Mouse (Mus musculus): ENCODE data around the gene Ttk.

Ttk gene

DNA sequence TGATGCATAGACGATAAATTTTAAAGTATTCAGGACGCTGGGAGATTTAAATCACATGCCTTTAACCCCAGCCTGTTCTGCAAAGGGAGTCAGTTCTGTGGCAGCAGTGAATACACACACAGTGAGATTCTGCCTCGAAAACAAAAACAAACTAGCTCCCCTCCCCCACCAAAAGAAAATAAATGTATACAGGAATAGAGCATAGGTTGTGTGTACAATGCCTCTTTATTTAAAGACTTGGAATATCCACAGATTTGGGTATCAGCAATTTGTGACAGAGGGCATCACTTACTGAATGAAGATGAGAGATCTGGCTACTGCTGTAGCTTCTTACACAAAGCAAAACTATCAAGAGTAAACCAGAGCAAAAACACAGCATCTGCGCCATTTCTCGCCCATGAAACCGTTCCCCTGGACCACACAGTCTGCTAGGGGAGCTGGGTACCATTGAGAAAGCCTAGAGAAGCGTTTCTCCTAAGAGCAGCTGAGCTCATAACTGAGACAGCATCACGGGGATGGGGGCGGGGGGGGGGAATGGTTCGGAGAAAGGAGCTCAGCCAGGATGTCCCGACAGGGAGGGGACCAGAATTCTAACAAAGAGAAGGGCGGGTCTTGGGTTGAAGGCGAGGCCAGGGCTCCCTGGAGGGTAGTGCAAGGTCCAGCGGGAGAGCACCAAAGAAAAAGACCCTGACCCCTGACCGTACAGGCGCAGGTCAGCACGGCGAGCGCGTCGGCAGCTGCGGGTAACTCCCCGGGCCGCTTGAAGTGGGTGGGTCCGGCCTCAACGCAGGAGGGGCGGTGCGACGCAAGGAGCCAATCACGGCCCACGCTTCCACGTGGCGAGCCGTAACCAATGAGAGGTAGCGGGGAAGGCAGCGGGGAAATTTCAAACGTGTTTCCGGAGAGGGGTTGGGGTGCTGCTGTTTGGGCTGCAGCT is at the start of gene Ttk:
Ttk (plus strand) TSS at position 879 of the 937 bp plus-strand sequence.
- peak; percentile 62 for DNase-seq (ENCODE audit: extremely low spot score, low read depth, low spot score)

GRCm38 (mm10) chr9:83785501-83785900 is 49.0 kb upstream of the Ttk start:
- DNase-seq (ENCODE audit: extremely low spot score, low read depth, low spot score) = no peak

DNA sequence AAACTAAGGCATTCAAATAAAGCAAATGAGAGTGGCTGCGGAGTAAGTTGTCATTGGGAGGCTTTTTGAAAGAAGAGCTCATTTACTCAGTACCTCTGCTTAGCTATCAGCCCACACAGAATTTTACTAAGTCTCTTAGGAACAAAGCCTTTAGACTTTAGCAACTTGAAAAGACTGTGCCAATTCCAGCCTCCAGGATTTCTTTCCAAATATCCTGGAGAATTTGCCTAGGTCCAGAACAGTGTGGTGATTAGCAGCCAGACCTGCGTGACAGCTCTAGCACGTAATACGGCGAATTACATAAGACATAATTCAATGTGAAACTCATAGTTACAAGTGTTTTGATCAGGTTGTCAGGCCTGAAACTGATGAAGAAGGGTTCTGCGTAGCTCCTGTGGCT is 45.2 kb upstream of the Ttk start:
- no peak for DNase-seq (ENCODE audit: extremely low spot score, low read depth, low spot score)

- no peak for DNase-seq (ENCODE audit: extremely low spot score, low read depth, low spot score)
Measured at GRCm38 (mm10) chr9:83796875-83797274, 37.6 kb upstream of the Ttk start.

- no peak for DNase-seq (ENCODE audit: extremely low spot score, low read depth, low spot score)
Measured at GRCm38 (mm10) chr9:83797898-83798297, 36.6 kb upstream of the Ttk start.

DNA sequence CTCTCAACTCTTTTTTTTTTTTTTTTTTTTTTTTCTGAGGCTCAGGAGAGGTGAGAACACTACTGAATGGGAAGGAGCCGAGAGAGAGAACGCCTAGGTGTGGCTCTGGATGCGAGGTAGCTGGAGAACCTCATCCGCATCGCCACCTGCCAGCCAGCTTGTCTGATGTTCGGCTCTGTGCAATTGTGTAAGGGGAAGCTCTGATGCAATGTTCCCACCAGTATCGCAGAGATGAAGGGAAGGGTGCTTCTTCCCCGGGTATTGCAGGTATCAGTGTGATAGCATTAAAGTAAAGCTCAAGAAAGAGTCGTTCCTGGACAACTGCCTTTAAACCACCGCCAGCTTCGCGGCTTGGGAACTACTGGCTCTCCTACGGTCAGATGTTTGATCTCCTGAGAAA is 30.1 kb upstream of the Ttk start:
- no peak for DNase-seq (ENCODE audit: extremely low spot score, low read depth, low spot score)

GRCm38 (mm10) chr9:83805164-83805976 is 29.1 kb upstream of the Ttk start:
- no peak for DNase-seq (ENCODE audit: extremely low spot score, low read depth, low spot score)

- no peak for DNase-seq (ENCODE audit: extremely low spot score, low read depth, low spot score)
Measured at GRCm38 (mm10) chr9:83805977-83806815, 28.3 kb upstream of the Ttk start, which contains the start of gene Elovl4. Elovl4 (minus strand) TSS chr9:83806277.

DNA sequence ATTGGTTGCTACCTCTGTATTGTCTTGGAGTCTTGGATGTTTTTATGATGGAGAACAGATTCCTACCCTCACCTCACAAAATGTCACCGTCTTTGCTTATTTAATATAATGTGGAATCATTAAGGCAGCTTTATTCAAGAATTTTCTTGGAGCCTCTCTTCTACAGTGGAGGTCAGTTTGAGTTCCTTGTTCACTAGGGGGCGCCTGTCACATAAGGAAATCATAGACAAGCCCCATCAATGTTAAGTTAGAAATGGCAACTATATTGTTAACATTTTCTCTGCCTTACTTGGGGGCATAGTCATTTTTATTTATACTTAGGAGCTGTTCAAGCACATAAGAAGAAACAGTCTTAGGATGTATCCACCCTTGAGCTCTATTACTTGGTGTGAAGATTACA is 26.9 kb upstream of the Ttk start:
- no peak for DNase-seq (ENCODE audit: extremely low spot score, low read depth, low spot score)

GRCm38 (mm10) chr9:83819188-83819587 is 15.3 kb upstream of the Ttk start:
- DNase-seq (ENCODE audit: extremely low spot score, low read depth, low spot score) = no peak

DNA sequence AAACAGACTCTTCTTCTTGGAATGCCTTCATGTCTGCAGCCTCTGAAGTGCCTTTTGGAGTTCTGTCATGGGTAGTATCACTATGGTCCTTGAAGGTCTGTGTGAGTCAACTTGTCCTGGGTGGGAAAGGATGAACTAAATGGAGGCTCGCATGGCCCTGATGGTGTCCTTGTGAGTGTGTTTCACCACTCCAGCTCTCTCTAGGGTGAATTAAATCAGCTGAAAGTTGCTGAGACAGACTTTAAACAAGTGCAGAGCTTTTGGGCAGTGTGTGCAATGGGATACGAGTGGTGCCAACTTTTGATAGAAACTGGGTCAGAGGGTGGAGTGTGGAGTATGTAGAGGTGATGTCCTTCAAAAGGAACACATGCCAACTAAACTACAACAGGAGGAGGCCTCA is 13.5 kb upstream of the Ttk start:
- DNase-seq (ENCODE audit: extremely low spot score, low read depth, low spot score) = no peak

GRCm38 (mm10) chr9:83822925-83823324 is 11.6 kb upstream of the Ttk start:
- DNase-seq (ENCODE audit: extremely low spot score, low read depth, low spot score) = no peak

DNA sequence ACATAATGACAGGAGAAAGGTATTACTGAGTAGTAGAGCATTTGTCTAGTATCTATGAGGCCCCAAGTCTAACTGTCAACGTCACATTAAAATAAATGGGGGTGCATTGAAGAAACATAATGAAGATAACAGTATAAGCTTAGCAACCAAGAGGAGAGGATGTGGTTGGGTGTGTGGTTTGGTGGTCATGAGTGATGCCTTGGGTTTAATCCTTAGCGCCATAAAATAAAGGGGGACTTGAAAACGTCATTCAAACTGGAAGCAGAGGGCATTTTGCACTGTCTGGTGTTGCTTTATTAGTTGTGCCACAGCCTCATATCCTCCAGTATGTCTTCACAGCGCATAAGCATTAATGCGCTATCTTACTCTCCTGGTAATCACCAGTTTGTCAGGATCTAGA is 4.6 kb upstream of the Ttk start:
- DNase-seq (ENCODE audit: extremely low spot score, low read depth, low spot score) = no peak

DNA sequence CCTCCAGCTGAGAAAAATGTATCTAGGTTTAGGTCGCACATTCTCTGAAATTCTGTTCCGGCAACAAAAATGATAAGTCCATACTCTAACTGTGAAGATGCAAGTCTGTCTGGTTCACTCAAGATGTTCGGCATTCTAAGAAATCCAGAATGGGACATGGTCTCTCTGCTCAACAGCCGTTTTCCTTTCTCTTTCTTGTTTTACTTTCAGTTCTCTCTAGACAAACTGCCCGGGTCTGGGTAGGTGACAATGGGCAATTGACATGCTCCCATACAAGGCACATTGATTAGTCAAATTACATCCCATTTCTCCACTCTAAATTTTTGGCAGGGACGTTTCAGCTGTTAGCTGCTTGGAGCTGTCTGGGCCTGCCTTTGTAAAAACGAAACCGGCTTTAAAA is 3.3 kb upstream of the Ttk start:
- no peak for DNase-seq (ENCODE audit: extremely low spot score, low read depth, low spot score)

DNA sequence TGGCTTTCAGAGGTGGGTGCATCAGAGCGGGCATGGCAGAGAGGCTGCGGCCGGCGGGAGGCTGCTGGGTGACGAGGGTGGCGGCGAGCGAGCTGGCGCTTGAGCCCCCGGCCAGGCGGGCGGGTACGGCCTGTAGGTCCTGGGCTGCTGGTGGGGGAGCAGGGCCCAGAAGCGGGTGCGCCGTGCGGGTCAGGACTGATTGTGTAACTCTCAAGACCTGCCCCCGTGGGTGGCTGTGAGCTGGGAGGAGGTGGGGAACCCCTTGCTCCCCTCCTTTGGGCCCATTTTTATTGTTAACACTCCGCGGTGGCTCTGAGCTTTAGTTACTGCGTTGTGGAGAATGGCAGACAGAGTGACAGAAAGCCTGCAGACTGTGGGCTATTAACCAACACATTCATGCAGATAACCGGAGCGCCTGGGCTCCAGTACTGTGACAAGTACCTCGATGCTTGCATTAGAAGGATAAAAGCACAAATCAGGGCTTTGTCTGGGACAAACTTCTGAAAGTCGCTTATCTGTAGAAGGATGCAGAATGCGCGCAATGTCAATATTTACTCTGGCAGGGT is 342 bp downstream of the Ttk start:
- DNase-seq (ENCODE audit: extremely low spot score, low read depth, low spot score) = no peak

DNA sequence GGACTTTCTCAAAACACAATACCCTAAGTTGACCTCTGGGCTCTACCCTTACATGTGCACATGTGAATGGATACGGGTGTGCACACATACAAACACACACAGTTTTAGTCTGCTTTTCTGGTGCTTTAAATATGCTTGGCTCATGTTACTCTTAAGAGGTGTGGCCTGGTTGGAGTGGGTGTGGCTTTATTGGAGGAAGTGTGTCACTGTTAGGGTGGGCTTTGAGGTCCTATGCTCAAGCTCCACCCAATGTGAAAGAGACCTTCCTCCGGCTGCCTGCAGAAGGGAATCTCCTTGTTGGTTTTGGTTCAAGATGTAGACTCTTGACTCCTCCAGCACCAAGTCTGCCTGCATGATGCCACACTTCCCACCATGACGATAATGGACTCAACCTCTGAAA is 18.0 kb downstream of the Ttk start:
- no peak for DNase-seq (ENCODE audit: extremely low spot score, low read depth, low spot score)

- DNase-seq (ENCODE audit: extremely low spot score, low read depth, low spot score) = no peak
Measured at GRCm38 (mm10) chr9:83865165-83865564, 30.7 kb downstream of the Ttk start.

- DNase-seq (ENCODE audit: extremely low spot score, low read depth, low spot score) = no peak
Measured at GRCm38 (mm10) chr9:83882191-83882590, 47.7 kb downstream of the Ttk start.

DNA sequence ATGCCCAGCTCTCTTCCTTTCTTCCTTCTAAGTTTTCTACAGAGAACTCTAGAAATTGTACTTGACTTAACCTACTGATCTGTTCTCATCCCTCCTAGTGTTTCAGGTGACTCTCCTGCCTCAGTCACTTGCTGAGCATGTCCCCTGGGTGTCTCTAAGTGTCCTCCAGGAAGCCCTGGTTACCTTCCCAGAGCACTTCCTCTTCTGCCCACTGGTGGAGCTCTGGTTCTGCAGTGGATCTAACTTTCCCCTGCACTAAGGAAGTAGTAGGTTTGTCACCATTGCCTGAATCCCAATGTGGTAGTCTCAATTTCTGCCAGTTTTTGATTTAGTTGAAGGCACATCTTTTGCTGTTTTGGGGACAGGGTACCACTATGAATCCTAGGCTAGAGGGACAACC is 51.7 kb downstream of the Ttk start:
- no peak for DNase-seq (ENCODE audit: extremely low spot score, low read depth, low spot score)

DNA sequence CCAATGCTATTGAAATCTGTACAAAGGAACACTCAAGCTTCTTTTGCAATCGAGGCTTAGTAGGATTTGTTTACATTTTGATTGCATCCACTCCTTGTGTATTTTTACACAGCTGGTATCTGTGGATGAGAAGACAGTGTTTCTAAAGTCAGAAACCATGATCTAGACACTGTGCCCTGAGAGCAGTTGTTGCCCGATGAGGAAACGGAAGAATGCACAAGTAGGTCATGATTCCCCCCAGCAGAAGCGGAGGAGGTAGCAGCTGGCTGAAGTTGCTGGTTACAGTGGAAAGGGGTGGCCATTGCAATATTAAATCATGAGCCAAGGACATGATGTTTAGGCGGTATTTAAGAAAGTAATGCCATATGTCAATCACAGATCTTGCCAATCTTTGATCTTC is 53.7 kb downstream of the Ttk start:
- no peak for DNase-seq (ENCODE audit: extremely low spot score, low read depth, low spot score)

GRCm38 (mm10) chr9:83893073-83893472 is 58.6 kb downstream of the Ttk start:
- DNase-seq (ENCODE audit: extremely low spot score, low read depth, low spot score) = no peak

All from hindlimb bud, embryonic 11.5 days (tissue).